Mouse (Mus musculus): ENCODE data around the gene Dmwd.

Dmwd gene

GRCm38 (mm10) chr7:19075723-19076585, at the start of gene Dmwd:
Gene Dmwd (plus strand): TSS chr7:19076227.
- POLR2A ChIA-PET, result interaction anchor here in 3 of 4 experiments (0.5 to 11.3 kb wide), 14 partner anchors 8 to 126 kb away, joined by 3 to 172 read pairs (median 4); partner anchors contain the start of genes Six5 (in 3 of the 3), Dmpk (in 1 of the 3) and Rsph6a (in 1 of the 3)
- CTCF ChIA-PET, result interaction anchor here in 3 of 4 experiments (0.5 to 18.8 kb wide), 18 partner anchors 9 to 323 kb away, joined by 3 to 356 read pairs (median 4); partner anchors contain the start of genes Six5 (in 3 of the 3), Dmpk (in 1 of the 3), Gm4969 (in 1 of the 3) and Rsph6a (in 1 of the 3)

GRCm38 (mm10) chr7:19028067-19028466, 48.0 kb upstream of the Dmwd start:
- POLR2A ChIA-PET, result interaction anchor here in 3 of 4 experiments (0.6 to 2.1 kb wide), 8 partner anchors 10 to 126 kb away, joined by 3 to 6 read pairs (median 4); partner anchors contain the start of gene Rsph6a (in 2 of the 3)
- CTCF ChIA-PET, result interaction anchor here (0.6 to 1.7 kb wide), 11 partner anchors 8 to 1980 kb away, joined by 3 to 10 read pairs (median 4); partner anchors contain the start of genes Rsph6a (in 2 of the 4) and Six5 (in 1 of the 4)

GRCm38 (mm10) chr7:19029084-19029653, 46.9 kb upstream of the Dmwd start:
- ChIA-PET POLR2A (interaction anchor here in 2 of 4 experiments (0.9 to 2.1 kb wide), 3 partner anchors 9 to 51 kb away, joined by 3 to 6 read pairs (median 4); no protein-coding TSS in a partner anchor), CTCF (interaction anchor here in 1 of 4 experiments (0.8 to 1.4 kb wide), 5 partner anchors 15 to 64 kb away, joined by 3 to 4 read pairs (median 4); partner anchors contain the start of genes Mypop, Rsph6a and Six5)

- POLR2A ChIA-PET, result interaction anchor here in 3 of 4 experiments (0.9 to 1.7 kb wide), 5 partner anchors 9 to 21 kb away, joined by 3 to 5 read pairs (median 3); no protein-coding TSS in a partner anchor
These were observed 44.4 kb upstream of the Dmwd start for GRCm38 (mm10) chr7:19031641-19032040.

GRCm38 (mm10) chr7:19044616-19045015, 31.4 kb upstream of the Dmwd start:
- CTCF ChIA-PET, result interaction anchor here in 2 of 4 experiments (1.5 to 2.3 kb wide), 2 partner anchors 9 to 10 kb away, joined by 5 to 7 read pairs; partner anchors contain the start of gene Rsph6a (in 2 of the 2)
- POLR2A ChIA-PET, result interaction anchor here in 1 of 4 experiments (1.0 to 1.9 kb wide), 4 partner anchors 9 to 47 kb away, joined by 3 to 8 read pairs (median 4); partner anchors contain the start of gene Rsph6a

More at GRCm38 (mm10) chr7:19031641-19032040, 44.4 kb upstream of the Dmwd start:
- CTCF ChIA-PET, result interaction anchor here in 2 of 4 experiments (0.6 to 2.5 kb wide), 2 partner anchors 22 to 132 kb away, joined by 3 to 7 read pairs; partner anchors contain the start of gene Rsph6a (in 1 of the 2)

DNA sequence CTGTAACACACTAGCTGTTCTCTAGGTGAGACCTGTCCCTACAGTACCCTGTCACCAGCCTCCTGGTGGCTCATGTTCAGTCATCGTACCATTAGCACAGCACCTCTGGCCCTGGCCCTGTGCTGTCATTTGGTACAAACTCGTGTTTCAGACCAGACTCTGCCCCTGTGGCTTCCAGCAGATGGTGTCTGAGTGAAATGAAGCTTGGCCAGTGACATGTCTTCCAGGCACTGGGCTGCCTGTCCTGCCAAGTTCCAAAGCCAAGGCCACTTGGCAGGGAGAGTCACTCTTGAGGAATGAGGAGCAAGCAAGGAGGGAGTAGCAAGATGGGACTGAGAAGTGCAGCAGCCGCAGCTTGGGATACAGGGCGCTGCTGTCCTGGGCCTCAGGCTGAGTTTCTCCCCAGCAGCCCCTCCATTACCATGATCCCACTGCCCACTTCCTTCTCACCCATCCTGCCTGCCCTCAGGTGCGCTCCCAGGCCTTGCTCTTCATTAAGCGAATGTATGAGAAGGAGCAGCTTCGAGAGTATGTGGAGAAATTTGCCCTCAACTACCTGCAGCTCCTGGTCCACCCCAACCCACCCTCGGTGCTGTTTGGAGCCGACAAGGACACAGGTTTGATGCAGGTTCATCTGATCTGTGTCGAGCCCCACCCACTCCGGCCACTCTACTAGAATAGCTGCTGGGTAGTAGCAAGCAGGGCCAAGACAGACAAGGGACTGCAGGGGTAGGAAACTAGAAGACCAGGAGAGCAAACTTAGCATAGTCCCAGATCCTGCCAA, 29.5 kb upstream of the Dmwd start:
- CTCF ChIA-PET, result interaction anchor here (0.6 to 2.3 kb wide), 6 partner anchors 8 to 717 kb away, joined by 3 to 7 read pairs (median 4); partner anchors contain the start of gene Rsph6a (in 2 of the 4)
- POLR2A ChIA-PET, result interaction anchor here in 3 of 4 experiments (0.6 to 1.9 kb wide), 8 partner anchors 8 to 47 kb away, joined by 3 to 8 read pairs (median 4); partner anchors contain the start of gene Rsph6a (in 2 of the 3)

DNA sequence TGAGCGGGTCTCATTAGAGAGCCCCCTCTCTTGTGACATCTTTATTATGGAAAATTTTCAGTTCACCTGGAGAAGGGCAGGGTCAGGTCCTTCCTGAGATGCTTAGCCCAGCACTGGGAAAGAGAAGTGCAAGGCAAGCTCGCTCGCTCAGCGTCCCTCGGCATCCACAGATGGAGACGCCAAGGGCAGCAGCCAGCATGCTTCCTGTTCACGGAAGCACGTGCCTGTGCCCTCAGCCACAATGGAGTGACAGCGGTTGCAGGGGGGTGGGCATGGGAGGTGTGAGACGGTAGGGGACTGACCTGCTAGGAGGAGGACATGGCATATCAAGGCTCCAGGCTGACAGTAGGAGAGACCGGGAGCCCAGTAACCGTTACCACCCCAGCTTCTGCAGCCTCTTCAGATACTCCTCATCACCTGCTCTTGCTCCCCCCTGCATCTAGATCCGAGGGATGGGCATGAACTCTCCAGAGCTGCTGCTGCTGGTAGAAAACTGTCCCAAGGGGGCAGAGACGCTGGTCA, 28.0 kb upstream of the Dmwd start:
- POLR2A ChIA-PET, result interaction anchor here in 2 of 4 experiments (1.3 to 1.5 kb wide), 4 partner anchors 8 to 46 kb away, joined by 3 to 5 read pairs (median 3); no protein-coding TSS in a partner anchor

DNA sequence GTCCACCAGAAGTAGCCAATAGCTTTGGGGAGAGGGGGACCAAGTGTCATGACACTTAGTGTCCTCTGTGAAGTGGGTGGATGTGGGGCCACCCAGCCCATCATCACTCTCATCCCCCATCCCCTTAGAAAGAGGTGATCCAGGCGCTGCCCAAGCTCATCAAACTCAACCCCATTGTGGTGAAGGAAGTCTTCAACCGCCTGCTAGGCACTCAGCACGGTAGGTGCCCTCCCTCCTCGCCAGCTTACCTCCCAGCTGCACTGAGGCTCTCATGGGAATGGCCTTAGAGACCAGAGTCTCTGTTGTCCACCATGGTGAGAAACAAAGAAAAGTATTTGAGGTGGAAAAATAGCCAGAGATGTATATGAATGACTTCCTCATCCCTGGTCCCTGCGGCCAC, 26.8 kb upstream of the Dmwd start:
- CTCF ChIA-PET, result interaction anchor here in 1 of 4 experiments (1.0 kb wide), 1 partner anchor 69 kb away, joined by 3 read pairs; the partner anchor contains the start of gene Gm4969
- POLR2A ChIA-PET, result interaction anchor here in 3 of 4 experiments (0.6 to 1.4 kb wide), 4 partner anchors 9 to 653 kb away, joined by 3 to 4 read pairs (median 3); no protein-coding TSS in a partner anchor

More for the DNA sequence above, 28.0 kb upstream of the Dmwd start:
- CTCF ChIA-PET, result interaction anchor here in 2 of 4 experiments (0.6 to 1.2 kb wide), 2 partner anchors 18 to 45 kb away, joined by 3 to 4 read pairs; no protein-coding TSS in a partner anchor

- CTCF ChIA-PET, result interaction anchor here in 3 of 4 experiments (0.6 to 1.1 kb wide), 3 partner anchors 19 to 103 kb away, joined by 3 read pairs; no protein-coding TSS in a partner anchor
- POLR2A ChIA-PET, result interaction anchor here in 1 of 4 experiments (0.9 kb wide), 1 partner anchor 39 kb away, joined by 3 read pairs; no protein-coding TSS in a partner anchor
These were observed 25.9 kb upstream of the Dmwd start for GRCm38 (mm10) chr7:19050172-19050571.

DNA sequence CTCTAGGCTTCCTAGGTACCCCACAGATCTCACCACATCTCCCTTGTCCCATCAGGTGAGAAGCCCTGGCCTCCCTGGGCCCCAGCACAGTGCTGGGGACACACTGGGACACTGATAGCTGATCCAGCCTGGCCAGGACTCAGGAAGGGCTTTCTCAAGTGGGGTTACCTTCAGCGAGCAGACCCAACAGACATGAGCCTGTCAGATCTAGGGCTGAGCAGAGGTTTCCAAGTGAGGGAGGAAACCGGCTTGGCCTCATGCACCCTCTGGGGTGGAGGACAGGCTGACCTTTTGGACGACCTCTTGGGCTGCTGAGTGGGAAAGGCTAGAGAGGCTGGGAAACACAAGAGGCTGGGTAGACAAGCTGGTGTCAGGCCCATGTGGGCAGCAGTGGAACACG, 24.9 kb upstream of the Dmwd start:
- ChIA-PET POLR2A (interaction anchor here in 3 of 4 experiments (0.6 to 3.6 kb wide), 3 partner anchors 14 to 378 kb away, joined by 3 to 12 read pairs (median 6); no protein-coding TSS in a partner anchor), CTCF (interaction anchor here in 1 of 4 experiments (1.1 kb wide), 1 partner anchor 18 kb away, joined by 3 read pairs; no protein-coding TSS in a partner anchor)

- ChIA-PET POLR2A (interaction anchor here in 3 of 4 experiments (1.0 to 3.6 kb wide), 12 partner anchors 9 to 176 kb away, joined by 3 to 23 read pairs (median 4); partner anchors contain the start of gene Six5 (in 2 of the 3)), CTCF (interaction anchor here in 3 of 4 experiments (0.7 to 2.2 kb wide), 6 partner anchors 14 to 40 kb away, joined by 3 to 33 read pairs (median 4); no protein-coding TSS in a partner anchor)
These were observed 23.5 kb upstream of the Dmwd start for GRCm38 (mm10) chr7:19052345-19053135.

GRCm38 (mm10) chr7:19053136-19053532, 22.9 kb upstream of the Dmwd start:
- CTCF ChIA-PET, result interaction anchor here (1.0 to 2.2 kb wide), 15 partner anchors 12 to 146 kb away, joined by 3 to 33 read pairs (median 5); no protein-coding TSS in a partner anchor
- POLR2A ChIA-PET, result interaction anchor here in 3 of 4 experiments (1.0 to 3.6 kb wide), 16 partner anchors 9 to 176 kb away, joined by 3 to 23 read pairs (median 4); partner anchors contain the start of gene Six5 (in 2 of the 3)

GRCm38 (mm10) chr7:19054047-19054776, 21.8 kb upstream of the Dmwd start, which contains the start of gene Rsph6a:
Gene Rsph6a (plus strand): TSS chr7:19054690.
- ChIA-PET POLR2A (interaction anchor here (0.6 to 3.6 kb wide), 38 partner anchors 8 to 770 kb away, joined by 3 to 23 read pairs (median 4); partner anchors contain the start of genes Six5 (in 3 of the 4), Fbxo46 (in 2 of the 4), Dmpk (in 1 of the 4) and Foxa3 (in 1 of the 4)), CTCF (interaction anchor here (0.6 to 2.2 kb wide), 72 partner anchors 9 to 477 kb away, joined by 3 to 33 read pairs (median 5); partner anchors contain the start of genes Dmwd (in 1 of the 4), Foxa3 (in 1 of the 4), Gm4969 (in 1 of the 4) and Mypop (in 1 of the 4))

GRCm38 (mm10) chr7:19054777-19055076, 21.3 kb upstream of the Dmwd start:
- CTCF ChIA-PET, result interaction anchor here (0.6 to 2.2 kb wide), 56 partner anchors 9 to 476 kb away, joined by 3 to 33 read pairs (median 5); partner anchors contain the start of genes Dmwd (in 1 of the 4), Foxa3 (in 1 of the 4), Gm4969 (in 1 of the 4) and Pglyrp1 (in 1 of the 4)
- POLR2A ChIA-PET, result interaction anchor here (0.5 to 3.6 kb wide), 21 partner anchors 9 to 161 kb away, joined by 3 to 23 read pairs (median 3); partner anchors contain the start of genes Six5 (in 3 of the 4), Fbxo46 (in 2 of the 4) and Foxa3 (in 1 of the 4)
